Mouse (Mus musculus) liver, postnatal 0 days (tissue): ENCODE results near the gene St7.

Experiments used
- CTCF ChIP-seq: sonication (generic); IDR thresholded peaks from 2 replicates; pipeline ENCODE4 v1.5.1; 2016; ENCODE audit warnings: antibody characterized with exemption, low read depth
- EP300 ChIP-seq: IDR thresholded peaks from 2 replicates; pipeline ENCODE4 v1.6.1; 2016; ENCODE audit warnings: antibody characterized with exemption, low read depth, mild to moderate bottlenecking

DNA sequence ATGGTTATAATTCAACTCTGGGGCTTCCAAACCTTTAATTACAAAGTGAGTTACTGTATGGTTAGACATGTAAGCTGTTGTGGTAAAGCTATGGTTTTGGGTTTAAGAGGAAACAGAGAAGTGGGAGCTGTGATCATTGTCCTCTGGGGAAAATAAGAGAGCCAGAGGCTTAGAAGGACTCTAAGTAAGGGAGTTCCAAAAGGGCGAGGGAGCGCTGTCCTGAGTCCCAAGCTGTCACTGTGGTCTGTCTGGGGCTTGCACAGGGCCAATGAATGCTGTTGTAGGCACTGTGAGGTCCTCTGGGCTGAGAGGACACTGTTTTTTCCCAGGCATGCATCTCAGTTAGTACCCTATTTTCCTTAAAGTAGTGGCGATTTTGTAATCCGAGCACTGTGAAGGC lies 49.5 kb downstream of the St7 start:
- no peak for TF ChIP-seq EP300
- no peak for TF ChIP-seq CTCF
